Mouse (Mus musculus) hindbrain, embryonic 12.5 days (tissue): Measurements from ENCODE around the gene 5730522E02Rik. TPM values are rescaled to one million over a fixed set of nuclear protein-coding genes. Genes with fewer than 3 reads are reported as not detected.

ENCODE experiments used
- ATAC-seq: fragments of 200-750 bp; cut with Nextera tagmentation; 2 replicates; pipeline ENCODE4 v1.8.0; 2017; ENCODE audit warnings: moderate TSS enrichment; ENCODE audit not compliant: low FRiP score
- H3K27ac ChIP-seq: fragments of 300-500 bp; sonication (generic); 2 replicates; pipeline ENCODE4 v1.5.1; 2016; ENCODE audit warnings: mild to moderate bottlenecking
- H3K27me3 ChIP-seq: fragments of 300-500 bp; sonication (generic); 2 replicates; pipeline ENCODE4 v1.6.1; 2016; ENCODE audit warnings: mild to moderate bottlenecking
- H3K36me3 ChIP-seq: fragments of 300-500 bp; sonication (generic); 2 replicates; pipeline ENCODE4 v1.6.1; 2016; ENCODE audit warnings: mild to moderate bottlenecking
- H3K4me1 ChIP-seq: fragments of 300-500 bp; sonication (generic); 2 replicates; pipeline ENCODE4 v1.6.1; 2016
- H3K4me2 ChIP-seq: fragments of 300-500 bp; sonication (generic); replicated peaks from 2 replicates; pipeline ENCODE4 v1.6.1; 2016; ENCODE audit warnings: mild to moderate bottlenecking
- H3K4me3 ChIP-seq: fragments of 300-500 bp; sonication (generic); 2 replicates; pipeline ENCODE4 v1.5.1; 2016; ENCODE audit warnings: mild to moderate bottlenecking
- H3K9ac ChIP-seq: fragments of 300-500 bp; sonication (generic); 2 replicates; pipeline ENCODE4 v1.6.1; 2016; ENCODE audit warnings: mild to moderate bottlenecking, moderate library complexity
- H3K9me3 ChIP-seq: fragments of 300-500 bp; sonication (generic); replicated peaks from 2 replicates; pipeline ENCODE4 v1.6.1; 2016; ENCODE audit warnings: mild to moderate bottlenecking
- WGBS: fragments of 180-500 bp; shearing (Covaris S2); methylation state at CpG from one replicate; pipeline ENCODE4 v1.1.7; 2016; 5-methylcytosine and 5-hydroxymethylcytosine counted together
- polyA plus RNA-seq: library from polyadenylated mRNA; unstranded; fragments of >200 nt; fragmentation: Nextera tagmentation; extraction: Ambion mirVana; gene quantifications from 2 replicates; pipeline ENCODE4 v1.2.1, GENCODE M21; 2016

The 5730522E02Rik gene
- polyA plus RNA-seq, 1 experiment from 2014 or later = 10.1 TPM

DNA sequence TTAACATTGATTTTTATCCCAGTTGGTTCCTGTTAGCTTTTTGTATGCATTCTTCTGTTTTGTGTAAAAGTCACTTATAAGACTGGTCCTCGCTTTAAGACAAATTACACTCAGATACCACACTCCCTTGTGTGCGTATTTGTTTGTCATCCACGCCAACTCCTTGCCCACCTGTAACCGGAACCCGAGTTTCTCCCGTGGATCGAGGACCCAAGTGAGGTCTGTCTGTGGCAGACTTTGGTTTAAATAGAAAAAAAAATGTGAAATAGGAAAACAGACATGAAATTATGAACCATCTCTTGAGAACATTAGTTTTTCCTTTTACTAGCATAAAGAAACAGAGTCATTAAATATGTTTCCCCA, 43.0 kb downstream of the 5730522E02Rik start:
- no peak for ATAC-seq
- no peak overlapping the region for H3K27ac ChIP-seq
- no peak overlapping the region for H3K4me2 ChIP-seq
- no peaks in the 10 kb centered on the region for H3K4me1 ChIP-seq
- WGBS = 93% methylated on average over 7 of the region's 7 CpGs
- H3K9ac ChIP-seq = no peak overlapping the region
- no peak overlapping the region for H3K4me3 ChIP-seq
- H3K36me3 ChIP-seq = no peaks in the 10 kb centered on the region
- H3K9me3 ChIP-seq = no peaks in the 10 kb centered on the region
- H3K27me3 ChIP-seq = no peaks in the 10 kb centered on the region

DNA sequence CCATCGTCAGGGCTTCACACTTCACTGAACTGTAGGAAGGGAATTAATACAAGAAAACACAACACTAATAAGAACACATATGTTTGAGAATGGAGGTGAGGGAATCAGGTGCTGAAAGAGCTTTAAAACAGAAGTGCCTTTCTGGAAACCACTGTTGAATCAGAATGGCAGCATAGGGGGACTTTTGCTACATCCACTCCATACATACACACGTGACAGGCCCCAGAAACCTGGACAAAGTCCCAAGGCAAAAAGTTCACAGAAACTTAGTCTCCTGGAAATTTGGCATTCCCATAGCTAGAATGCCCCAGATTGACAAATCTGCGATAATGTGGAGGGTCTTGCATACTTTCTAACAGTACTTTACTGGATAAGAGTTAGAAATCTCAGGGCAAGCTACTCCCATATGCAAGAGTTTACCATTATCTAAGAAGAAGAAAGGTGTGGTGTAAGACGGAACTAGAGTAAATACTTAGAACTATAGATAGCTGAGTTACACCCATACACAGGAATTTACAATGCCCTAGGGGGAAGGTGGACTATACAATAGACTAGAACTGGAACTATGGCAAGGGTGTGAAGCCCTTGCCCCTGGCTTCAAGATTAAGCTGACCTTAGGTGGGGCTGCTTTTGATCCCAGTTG, 43.5 kb downstream of the 5730522E02Rik start:
- no peak overlapping the region for H3K4me3 ChIP-seq
- 88% methylated on average over 4 of the region's 4 CpGs for WGBS
- H3K9ac ChIP-seq = no peak overlapping the region
- H3K36me3 ChIP-seq = no peaks in the 10 kb centered on the region
- no peaks in the 10 kb centered on the region for H3K27me3 ChIP-seq
- no peak overlapping the region for H3K4me2 ChIP-seq
- ATAC-seq = no peak
- no peaks in the 10 kb centered on the region for H3K9me3 ChIP-seq
- H3K4me1 ChIP-seq = no peaks in the 10 kb centered on the region
- no peak overlapping the region for H3K27ac ChIP-seq

DNA sequence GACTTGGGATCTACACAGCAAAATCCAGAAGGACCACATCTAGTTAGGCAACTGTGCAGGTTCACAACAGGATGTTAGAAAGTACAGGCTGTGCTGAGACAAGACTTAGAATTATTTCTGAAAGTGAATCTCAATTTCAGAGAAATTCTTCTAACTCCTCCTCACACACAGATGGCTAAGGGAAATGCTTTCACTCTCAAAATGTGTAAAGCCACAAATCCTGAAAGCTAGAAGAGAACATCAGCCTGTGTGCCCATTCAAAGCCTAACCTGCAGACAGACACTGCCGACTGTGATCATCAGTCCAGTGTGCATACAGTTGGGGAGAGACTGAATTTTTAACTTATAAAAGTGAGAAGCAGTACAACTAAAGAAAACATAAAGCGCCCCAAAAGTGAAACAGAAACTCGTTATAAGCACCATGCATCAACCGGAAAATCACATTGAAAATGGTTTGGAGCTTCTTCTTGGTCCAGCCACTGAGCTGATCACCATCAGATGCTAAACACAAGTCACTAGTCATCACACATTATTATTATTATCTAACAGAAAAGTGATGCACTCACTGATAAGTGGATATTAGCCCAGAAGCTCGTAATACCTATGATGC, 45.8 kb downstream of the 5730522E02Rik start:
- no peaks in the 10 kb centered on the region for H3K9me3 ChIP-seq
- no peak overlapping the region for H3K4me2 ChIP-seq
- ATAC-seq = no peak
- H3K4me1 ChIP-seq = no peaks in the 10 kb centered on the region
- no peak overlapping the region for H3K4me3 ChIP-seq
- no peaks in the 10 kb centered on the region for H3K27me3 ChIP-seq
- no peak overlapping the region for H3K27ac ChIP-seq
- WGBS = 92% methylated on average over 5 of the region's 5 CpGs
- H3K36me3 ChIP-seq = no peaks in the 10 kb centered on the region
- no peak overlapping the region for H3K9ac ChIP-seq

DNA sequence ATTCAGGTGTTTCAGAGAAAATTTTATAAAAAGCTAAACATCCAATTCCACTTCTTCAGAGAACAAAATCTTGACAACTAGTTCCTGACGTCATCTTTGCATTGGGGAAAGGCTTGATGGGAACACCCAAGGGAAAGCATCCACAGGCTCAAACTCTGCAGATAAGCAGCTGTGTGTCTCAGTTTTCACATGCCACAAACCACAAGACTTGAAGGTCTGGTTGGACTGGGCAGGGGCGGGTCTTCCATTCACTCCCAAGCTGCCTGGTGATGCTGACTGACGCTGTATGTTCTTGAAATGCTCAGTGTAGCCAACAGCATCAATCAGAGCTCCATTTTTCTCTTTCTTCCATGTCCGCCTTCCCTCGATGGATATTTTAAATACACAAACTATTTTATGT, 49.2 kb downstream of the 5730522E02Rik start:
- Histone ChIP-seq H3K36me3 (no peaks in the 10 kb centered on the region), H3K27ac (no peak overlapping the region), H3K4me3 (no peak overlapping the region), H3K4me1 (no peaks in the 10 kb centered on the region), H3K9ac (no peak overlapping the region), H3K4me2 (no peak overlapping the region), H3K9me3 (no peaks in the 10 kb centered on the region), H3K27me3 (no peaks in the 10 kb centered on the region)
- ATAC-seq = no peak
- 79% methylated on average over 5 of the region's 5 CpGs for WGBS

DNA sequence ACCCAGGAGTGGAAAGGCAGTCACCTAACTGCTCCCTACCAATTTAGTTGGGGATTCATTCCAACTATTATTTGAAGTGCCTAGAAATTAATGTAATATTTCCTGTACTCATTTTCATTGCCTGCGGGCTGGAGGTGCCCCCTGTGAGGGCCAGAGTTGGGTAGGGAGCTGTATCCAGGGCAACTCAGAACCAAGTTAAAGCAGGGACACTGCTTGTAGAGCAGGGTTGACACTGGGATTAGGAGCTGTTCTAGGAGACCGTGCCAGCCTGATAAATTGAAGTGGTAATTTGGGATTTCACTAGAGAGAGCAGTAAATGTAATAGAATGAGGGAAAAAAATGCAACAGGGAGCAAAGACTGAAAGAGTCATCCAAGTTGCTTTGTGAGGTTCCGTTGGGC, 51.5 kb downstream of the 5730522E02Rik start:
- no peaks in the 10 kb centered on the region for H3K36me3 ChIP-seq
- 63% methylated on average over 3 of the region's 3 CpGs for WGBS
- no peak overlapping the region for H3K27ac ChIP-seq
- no peak overlapping the region for H3K4me3 ChIP-seq
- H3K9me3 ChIP-seq = no peaks in the 10 kb centered on the region
- no peak overlapping the region for H3K4me2 ChIP-seq
- H3K4me1 ChIP-seq = no peaks in the 10 kb centered on the region
- H3K9ac ChIP-seq = no peak overlapping the region
- H3K27me3 ChIP-seq = no peaks in the 10 kb centered on the region
- ATAC-seq = no peak

DNA sequence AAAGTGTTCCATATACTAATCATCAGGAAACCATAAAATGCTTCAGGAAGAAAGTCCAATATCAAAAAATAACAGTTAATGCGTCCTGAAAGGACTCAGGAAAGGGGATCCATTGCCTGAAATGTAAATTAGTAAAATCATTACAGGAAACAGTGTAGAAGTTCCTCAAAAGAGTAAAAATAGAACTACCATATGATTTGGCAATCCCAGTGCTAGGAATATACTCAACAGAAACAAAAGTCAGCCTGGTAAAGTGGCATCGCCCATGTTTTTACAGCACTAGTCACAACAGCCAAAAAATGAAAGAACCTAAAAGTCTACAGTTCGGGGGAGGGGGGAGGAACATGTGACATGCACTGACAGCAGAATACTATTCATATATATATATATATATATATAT, 70.5 kb downstream of the 5730522E02Rik start:
- no peak overlapping the region for H3K4me3 ChIP-seq
- H3K9me3 ChIP-seq = no peaks in the 10 kb centered on the region
- 78% methylated on average over 3 of the region's 3 CpGs for WGBS
- no peaks in the 10 kb centered on the region for H3K4me1 ChIP-seq
- H3K27me3 ChIP-seq = no peaks in the 10 kb centered on the region
- ATAC-seq = no peak
- no peak overlapping the region for H3K9ac ChIP-seq
- H3K27ac ChIP-seq = no peak overlapping the region
- no peak overlapping the region for H3K4me2 ChIP-seq
- H3K36me3 ChIP-seq = no peaks in the 10 kb centered on the region

DNA sequence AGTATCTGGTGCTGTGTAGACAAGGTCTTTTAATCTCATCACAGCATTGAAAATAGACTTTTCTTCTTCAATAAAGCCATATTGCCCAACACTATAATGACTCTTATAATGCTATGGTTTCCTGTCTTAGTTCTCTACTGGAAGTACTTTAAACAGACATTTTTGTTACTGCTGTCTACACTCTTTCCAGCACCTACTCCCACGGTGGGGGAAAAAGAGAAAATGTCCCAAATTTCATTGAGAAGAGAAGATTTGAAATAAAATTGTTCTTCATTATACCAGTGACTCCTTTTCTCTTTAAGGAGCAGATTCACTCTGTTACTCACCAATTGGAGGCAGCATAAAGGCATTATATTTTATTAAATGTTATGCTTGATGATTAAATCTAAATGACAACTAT, 72.5 kb downstream of the 5730522E02Rik start:
- Histone ChIP-seq H3K4me2 (no peak overlapping the region), H3K27me3 (no peaks in the 10 kb centered on the region), H3K36me3 (no peaks in the 10 kb centered on the region), H3K9ac (no peak overlapping the region), H3K4me1 (no peaks in the 10 kb centered on the region), H3K27ac (no peak overlapping the region), H3K9me3 (no peaks in the 10 kb centered on the region), H3K4me3 (no peak overlapping the region)
- WGBS = 97% methylated on average over 1 of the region's 1 CpGs
- ATAC-seq = no peak

DNA sequence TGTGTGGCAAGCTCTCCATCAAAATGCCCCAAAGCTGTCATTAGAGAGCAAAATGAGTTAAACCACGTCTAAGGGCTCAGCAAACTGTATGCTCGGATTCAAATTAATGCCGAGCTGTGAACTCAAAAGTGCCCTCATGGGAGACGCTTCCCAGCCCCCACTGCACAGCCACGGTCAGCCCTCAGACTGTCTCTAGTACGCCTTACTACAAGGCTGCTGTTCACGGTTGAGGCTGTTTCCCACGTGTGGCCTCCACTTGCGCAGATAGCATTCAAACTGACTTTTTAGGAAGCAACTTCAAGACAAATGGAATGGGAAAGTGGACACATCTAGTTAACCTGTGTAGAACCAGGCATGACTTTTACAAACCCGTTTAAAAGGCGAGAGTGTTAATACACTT, 79.7 kb downstream of the 5730522E02Rik start:
- Histone ChIP-seq H3K4me1 (peaks cover 6% of the 10 kb centered on the region; the same call in 1 of the 2 replicates), H3K9ac (no peak overlapping the region), H3K27ac (no peak overlapping the region), H3K4me2 (peak overlapping the region; percentile 21; the same call in 1 of the 2 replicates), H3K27me3 (no peaks in the 10 kb centered on the region), H3K9me3 (no peaks in the 10 kb centered on the region), H3K36me3 (no peaks in the 10 kb centered on the region), H3K4me3 (no peak overlapping the region)
- no peak for ATAC-seq
- 45% methylated on average over 11 of the region's 11 CpGs for whole genome bisulfite sequencing

DNA sequence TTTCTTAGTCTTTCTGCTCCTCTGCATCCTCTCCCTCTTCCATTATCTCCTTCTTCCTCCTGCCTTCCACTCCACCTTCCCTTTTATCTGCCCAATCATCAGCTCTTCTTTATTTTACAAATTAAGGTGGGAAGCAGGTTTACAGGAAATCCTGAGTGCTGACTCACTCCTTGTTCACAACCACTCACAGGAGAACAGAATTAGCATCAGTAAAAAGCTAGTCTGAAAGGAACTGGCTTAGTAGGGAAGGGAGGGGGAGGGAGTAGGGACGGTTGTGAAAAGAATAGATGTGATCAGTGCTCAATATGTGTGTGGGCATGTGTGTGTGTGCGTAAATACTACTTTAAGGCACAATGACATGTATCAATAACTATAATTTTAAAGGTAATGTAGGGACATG, 81.5 kb downstream of the 5730522E02Rik start:
- Histone ChIP-seq H3K36me3 (no peaks in the 10 kb centered on the region), H3K4me1 (peaks cover 6% of the 10 kb centered on the region; the same call in 1 of the 2 replicates), H3K9ac (no peak overlapping the region), H3K4me2 (no peak overlapping the region), H3K4me3 (no peak overlapping the region), H3K27ac (no peak overlapping the region), H3K9me3 (no peaks in the 10 kb centered on the region), H3K27me3 (no peaks in the 10 kb centered on the region)
- ATAC-seq = no peak
- 48% methylated on average over 2 of the region's 2 CpGs for WGBS

DNA sequence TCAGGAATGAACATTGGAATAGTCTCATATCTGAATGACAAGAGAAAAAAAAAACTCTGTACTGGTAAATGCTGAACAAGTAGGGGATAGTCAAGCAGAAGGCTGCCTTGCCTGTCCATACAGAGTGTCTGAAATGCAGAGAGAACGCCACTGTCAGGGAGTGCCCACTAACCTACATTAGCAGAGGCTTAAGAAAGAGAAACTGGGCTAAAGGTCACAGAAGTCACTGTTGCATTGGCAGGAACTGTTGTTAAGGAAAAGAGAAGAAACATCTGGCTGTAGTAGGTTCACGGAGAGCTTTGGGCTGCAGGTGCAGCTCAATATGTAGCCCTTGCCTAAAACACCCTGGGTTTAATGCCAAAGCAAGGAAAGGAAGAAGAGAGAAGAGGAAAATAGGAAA, 82.2 kb downstream of the 5730522E02Rik start:
- H3K4me2 ChIP-seq = no peak overlapping the region
- no peaks in the 10 kb centered on the region for H3K9me3 ChIP-seq
- no peaks in the 10 kb centered on the region for H3K36me3 ChIP-seq
- H3K4me1 ChIP-seq = peaks cover 6% of the 10 kb centered on the region; the same call in 1 of the 2 replicates
- no peak overlapping the region for H3K27ac ChIP-seq
- no peak overlapping the region for H3K4me3 ChIP-seq
- no peak overlapping the region for H3K9ac ChIP-seq
- WGBS = 51% methylated on average over 2 of the region's 2 CpGs
- no peaks in the 10 kb centered on the region for H3K27me3 ChIP-seq
- ATAC-seq = no peak

DNA sequence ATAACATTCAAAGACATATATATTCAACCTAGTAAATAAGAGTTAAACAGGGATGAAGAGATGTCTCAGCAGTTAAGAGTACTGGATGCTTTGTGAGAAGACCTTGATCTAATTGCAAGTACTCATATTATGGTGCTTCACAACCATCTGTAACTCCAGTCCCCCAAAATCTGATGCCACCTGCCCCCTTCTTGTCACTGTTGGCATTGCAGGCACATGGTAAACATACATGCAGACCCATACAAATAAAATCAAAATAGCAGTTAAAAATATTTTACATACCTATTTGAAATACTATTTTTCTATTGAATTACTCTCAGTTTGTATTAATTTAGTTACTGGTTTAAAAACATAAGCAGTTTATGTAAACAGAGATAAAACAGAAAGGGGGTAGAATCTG, 84.6 kb downstream of the 5730522E02Rik start:
- H3K27ac ChIP-seq = no peak overlapping the region
- no peak overlapping the region for H3K4me2 ChIP-seq
- H3K4me1 ChIP-seq = peaks cover 3% of the 10 kb centered on the region; the same call in 1 of the 2 replicates
- H3K9me3 ChIP-seq = no peaks in the 10 kb centered on the region
- ATAC-seq = no peak
- H3K27me3 ChIP-seq = no peaks in the 10 kb centered on the region
- no peak overlapping the region for H3K9ac ChIP-seq
- H3K36me3 ChIP-seq = no peaks in the 10 kb centered on the region
- H3K4me3 ChIP-seq = no peak overlapping the region

DNA sequence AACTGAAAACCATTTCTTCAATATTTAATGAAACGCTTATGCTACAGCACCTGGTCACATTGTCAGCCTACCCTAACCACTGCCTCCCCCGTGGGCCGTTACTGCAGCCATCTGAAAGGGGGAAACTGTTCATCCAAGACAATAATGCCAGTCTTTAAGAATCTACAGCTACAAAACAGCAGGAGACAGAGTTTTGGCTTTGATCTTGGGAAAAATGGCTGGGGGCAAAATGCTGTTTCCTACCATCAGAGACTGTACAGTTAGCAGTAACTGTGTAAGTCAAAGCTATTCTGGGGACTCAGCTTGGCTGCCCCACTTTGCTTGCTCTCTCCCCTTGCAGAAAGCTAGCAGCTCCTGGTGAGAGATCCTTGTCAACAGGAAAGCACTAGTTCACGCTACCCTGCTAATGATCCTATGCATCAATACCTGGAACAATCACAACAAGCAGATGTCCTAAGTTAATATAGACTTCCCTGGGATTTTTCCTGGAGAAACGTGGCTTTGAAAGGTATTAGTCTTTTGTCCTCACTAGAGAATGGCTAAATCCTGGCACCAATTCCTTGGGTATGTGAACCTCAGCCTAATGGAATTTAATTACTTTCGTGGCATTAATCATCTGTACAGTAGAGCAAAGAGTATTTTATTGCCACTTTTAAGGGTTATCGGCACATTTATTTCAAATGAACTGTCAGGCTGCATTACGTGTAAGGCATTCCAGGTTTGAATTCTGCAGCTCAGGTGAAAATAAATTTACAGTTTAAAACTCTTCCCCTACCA, 89.6 kb downstream of the 5730522E02Rik start:
- ATAC-seq = no peak

More for the DNA sequence above, 89.6 kb downstream of the 5730522E02Rik start:
- H3K27me3 ChIP-seq = no peaks in the 10 kb centered on the region
- H3K9me3 ChIP-seq = no peaks in the 10 kb centered on the region
- no peak overlapping the region for H3K4me3 ChIP-seq
- H3K9ac ChIP-seq = no peak overlapping the region
- no peaks in the 10 kb centered on the region for H3K36me3 ChIP-seq
- WGBS = 63% methylated on average over 8 of the region's 8 CpGs
- peak overlapping the region; percentile 5; the same call in 1 of the 2 replicates for H3K27ac ChIP-seq
- no peaks in the 10 kb centered on the region for H3K4me1 ChIP-seq
- H3K4me2 ChIP-seq = no peak overlapping the region
